Mouse (Mus musculus): ENCODE measurements around the gene Slc29a2.

GRCm38 (mm10) chr19:5050047-5050905 is 26.6 kb downstream of the Slc29a2 start, which contains the start of gene Rin1:
- TF ChIP-seq CTCF (IDR thresholded peaks at IDR 0.05; ENCODE audit: borderline replicate concordance, insufficient read depth, low read depth, low read length) (peak; percentile 39; the same call in 1 of the 2 replicates), POLR2A (IDR thresholded peaks at IDR 0.05; ENCODE audit: borderline replicate concordance, insufficient read depth, low read length) (no peak)

Data from cerebellum, adult 2 months (tissue).